Mouse (Mus musculus): ENCODE results near the gene Kirrel2. TPM values are rescaled to one million over a fixed set of nuclear protein-coding genes. Genes with fewer than 3 reads are reported as not detected.

Kirrel2 gene
- polyA plus RNA-seq, 1 experiment from 2014 or later: 2.0 TPM

GRCm38 (mm10) chr7:30472411-30472810, 14.9 kb upstream of the Kirrel2 start:
- no peak for ATAC-seq
- 52% methylated on average over 5 of the region's 5 CpGs for WGBS

GRCm38 (mm10) chr7:30464816-30465300, 7.4 kb upstream of the Kirrel2 start:
- no peak overlapping the region for H3K9ac ChIP-seq
- H3K9me3 ChIP-seq: no peaks in the 10 kb centered on the region
- H3K4me1 ChIP-seq (replicated peaks): no peaks in the 10 kb centered on the region
- H3K27me3 ChIP-seq (replicated peaks): peaks cover 75% of the 10 kb centered on the region
- no peaks in the 10 kb centered on the region for H3K36me3 ChIP-seq
- H3K4me2 ChIP-seq (replicated peaks): no peak overlapping the region
- H3K4me3 ChIP-seq (replicated peaks): no peak overlapping the region
- no peak for ATAC-seq
- H3K27ac ChIP-seq: no peak overlapping the region
- 14% methylated on average over 6 of the region's 6 CpGs for WGBS

More at GRCm38 (mm10) chr7:30472411-30472810, 14.9 kb upstream of the Kirrel2 start:
- Histone ChIP-seq H3K27me3 (replicated peaks) (peaks cover 6% of the 10 kb centered on the region), H3K4me3 (replicated peaks) (no peak overlapping the region), H3K36me3 (no peaks in the 10 kb centered on the region), H3K4me1 (replicated peaks) (no peaks in the 10 kb centered on the region), H3K4me2 (replicated peaks) (no peak overlapping the region), H3K27ac (no peak overlapping the region), H3K9me3 (no peaks in the 10 kb centered on the region), H3K9ac (no peak overlapping the region)

- H3K4me1 ChIP-seq (replicated peaks): no peaks in the 10 kb centered on the region
- H3K4me2 ChIP-seq (replicated peaks): no peak overlapping the region
- no peak overlapping the region for H3K27ac ChIP-seq
- H3K27me3 ChIP-seq (replicated peaks): peaks cover 83% of the 10 kb centered on the region
- no peaks in the 10 kb centered on the region for H3K9me3 ChIP-seq
- no peak overlapping the region for H3K4me3 ChIP-seq (replicated peaks)
- no peaks in the 10 kb centered on the region for H3K36me3 ChIP-seq
- H3K9ac ChIP-seq: no peak overlapping the region
- no peak for ATAC-seq
- 26% methylated on average over 4 of the region's 4 CpGs for WGBS
Measured at GRCm38 (mm10) chr7:30463996-30464395, 6.5 kb upstream of the Kirrel2 start.

GRCm38 (mm10) chr7:30463568-30463967, 6.1 kb upstream of the Kirrel2 start:
- 38% methylated on average over 7 of the region's 7 CpGs for WGBS
- Histone ChIP-seq H3K4me1 (replicated peaks) (no peaks in the 10 kb centered on the region), H3K9ac (no peak overlapping the region), H3K36me3 (no peaks in the 10 kb centered on the region), H3K4me2 (replicated peaks) (no peak overlapping the region), H3K27ac (no peak overlapping the region), H3K4me3 (replicated peaks) (no peak overlapping the region), H3K27me3 (replicated peaks) (peaks cover 86% of the 10 kb centered on the region), H3K9me3 (no peaks in the 10 kb centered on the region)
- ATAC-seq: no peak

- Histone ChIP-seq H3K4me1 (replicated peaks) (peaks cover 11% of the 10 kb centered on the region), H3K9me3 (no peaks in the 10 kb centered on the region), H3K4me2 (replicated peaks) (no peak overlapping the region), H3K4me3 (replicated peaks) (no peak overlapping the region), H3K27ac (no peak overlapping the region), H3K9ac (no peak overlapping the region), H3K36me3 (no peaks in the 10 kb centered on the region), H3K27me3 (replicated peaks) (peaks cover 92% of the 10 kb centered on the region)
- no peak for ATAC-seq
- WGBS: 35% methylated on average over 6 of the region's 6 CpGs
Measured at GRCm38 (mm10) chr7:30459484-30459883, 2.0 kb upstream of the Kirrel2 start.

GRCm38 (mm10) chr7:30456911-30457628, 420 bp downstream of the Kirrel2 start:
- peak overlapping the region; percentile 46 for H3K4me2 ChIP-seq (replicated peaks)
- 1% methylated on average over 31 of the region's 31 CpGs for WGBS
- 0 out of 2 replicates have a peak overlapping the region, but pooled peaks have one; percentile 5 for H3K9ac ChIP-seq
- H3K36me3 ChIP-seq: no peaks in the 10 kb centered on the region
- peaks cover 17% of the 10 kb centered on the region for H3K4me1 ChIP-seq (replicated peaks)
- H3K27me3 ChIP-seq (replicated peaks): peaks cover 94% of the 10 kb centered on the region
- no peaks in the 10 kb centered on the region for H3K9me3 ChIP-seq
- peak overlapping the region; percentile 14 for H3K4me3 ChIP-seq (replicated peaks)
- no peak overlapping the region for H3K27ac ChIP-seq
- ATAC-seq: no peak

GRCm38 (mm10) chr7:30456487-30456886, 1.0 kb downstream of the Kirrel2 start:
- peaks cover 17% of the 10 kb centered on the region for H3K4me1 ChIP-seq (replicated peaks)
- H3K4me3 ChIP-seq (replicated peaks): peak overlapping the region; percentile 14
- no peaks in the 10 kb centered on the region for H3K9me3 ChIP-seq
- H3K9ac ChIP-seq: no peak overlapping the region
- H3K27ac ChIP-seq: no peak overlapping the region
- ATAC-seq: no peak
- no peaks in the 10 kb centered on the region for H3K36me3 ChIP-seq
- peaks cover 88% of the 10 kb centered on the region for H3K27me3 ChIP-seq (replicated peaks)
- H3K4me2 ChIP-seq (replicated peaks): peak overlapping the region; percentile 46
- under 1% methylated on average over 9 of the region's 9 CpGs for WGBS

GRCm38 (mm10) chr7:30454259-30454658, 3.2 kb downstream of the Kirrel2 start:
- Histone ChIP-seq H3K36me3 (no peaks in the 10 kb centered on the region), H3K4me2 (replicated peaks) (peak overlapping the region; percentile 48), H3K9me3 (no peaks in the 10 kb centered on the region), H3K4me1 (replicated peaks) (peaks cover 17% of the 10 kb centered on the region), H3K27me3 (replicated peaks) (peaks cover 71% of the 10 kb centered on the region), H3K4me3 (replicated peaks) (peak overlapping the region; percentile 17; the same call in 1 of the 2 replicates), H3K9ac (no peak overlapping the region), H3K27ac (no peak overlapping the region)
- ATAC-seq: peak; percentile 25; the same call in 1 of the 2 replicates
- 15% methylated on average over 6 of the region's 6 CpGs for WGBS

GRCm38 (mm10) chr7:30453766-30454165, 3.7 kb downstream of the Kirrel2 start:
- Histone ChIP-seq H3K27ac (no peak overlapping the region), H3K4me1 (replicated peaks) (peaks cover 17% of the 10 kb centered on the region), H3K4me3 (replicated peaks) (peak overlapping the region; percentile 17; the same call in 1 of the 2 replicates), H3K4me2 (replicated peaks) (peak overlapping the region; percentile 48), H3K9ac (no peak overlapping the region), H3K36me3 (no peaks in the 10 kb centered on the region), H3K27me3 (replicated peaks) (peaks cover 67% of the 10 kb centered on the region), H3K9me3 (no peaks in the 10 kb centered on the region)
- WGBS: 1% methylated on average over 25 of the region's 25 CpGs
- ATAC-seq: peak; percentile 88

- Histone ChIP-seq H3K4me3 (replicated peaks) (no peak overlapping the region), H3K27me3 (replicated peaks) (peaks cover 63% of the 10 kb centered on the region), H3K27ac (no peak overlapping the region), H3K4me1 (replicated peaks) (peaks cover 17% of the 10 kb centered on the region), H3K4me2 (replicated peaks) (peak overlapping the region; percentile 48; the same call in 1 of the 2 replicates), H3K9me3 (no peaks in the 10 kb centered on the region), H3K36me3 (no peaks in the 10 kb centered on the region), H3K9ac (no peak overlapping the region)
- 17% methylated on average over 25 of the region's 25 CpGs for WGBS
- ATAC-seq: 0 out of 2 replicates have a peak, but pooled peaks have one; percentile 5
Measured at GRCm38 (mm10) chr7:30453327-30453726, 4.2 kb downstream of the Kirrel2 start.

GRCm38 (mm10) chr7:30450241-30450640, 7.2 kb downstream of the Kirrel2 start:
- WGBS: 70% methylated on average over 7 of the region's 7 CpGs
- peaks cover 11% of the 10 kb centered on the region; the same call in 1 of the 2 replicates for H3K4me1 ChIP-seq (replicated peaks)
- H3K9ac ChIP-seq: no peak overlapping the region
- H3K9me3 ChIP-seq: no peaks in the 10 kb centered on the region
- no peak overlapping the region for H3K4me3 ChIP-seq (replicated peaks)
- no peak overlapping the region for H3K27ac ChIP-seq
- peaks cover 32% of the 10 kb centered on the region for H3K27me3 ChIP-seq (replicated peaks)
- no peak for ATAC-seq
- H3K36me3 ChIP-seq: no peaks in the 10 kb centered on the region
- no peak overlapping the region for H3K4me2 ChIP-seq (replicated peaks)

- H3K9me3 ChIP-seq: no peaks in the 10 kb centered on the region
- peaks cover 8% of the 10 kb centered on the region for H3K27me3 ChIP-seq (replicated peaks)
- no peaks in the 10 kb centered on the region for H3K36me3 ChIP-seq
- peak within 1 kb of the TSS; percentile 60 for H3K9ac ChIP-seq
- H3K4me2 ChIP-seq (replicated peaks): peak within 1 kb of the TSS; percentile 93
- ATAC-seq: peak; percentile 85
- H3K4me1 ChIP-seq (replicated peaks): peaks cover 21% of the 10 kb centered on the region
- H3K27ac ChIP-seq: no peak within 1 kb of the TSS
- H3K4me3 ChIP-seq (replicated peaks): peak within 1 kb of the TSS; percentile 69
- under 1% methylated on average over 52 of the region's 72 CpGs for WGBS
Measured at GRCm38 (mm10) chr7:30444971-30445751, 12.3 kb downstream of the Kirrel2 start, which contains the start of gene Aplp1. Gene Aplp1 (minus strand): TSS chr7:30445535.
